Mouse (Mus musculus) intestine, embryonic 14.5 days (tissue): Measurements from ENCODE around the gene Frrs1l. TPM values are rescaled to one million over a fixed set of nuclear protein-coding genes. Genes with fewer than 3 reads are reported as not detected.

Source experiments
- polyA plus RNA-seq: library from polyadenylated mRNA; unstranded; fragments of >200 nt; fragmentation: Nextera tagmentation; extraction: Ambion mirVana; gene quantifications from 2 replicates; pipeline ENCODE4 v1.2.1, GENCODE M21; 2014

The Frrs1l gene
- polyA plus RNA-seq, 1 experiment from 2014 or later, result 1.4 TPM

Other genes with a start within 250 kb of the Frrs1l start
- not detected in 2 replicates for gene Actl7b, start 248.9 kb downstream of the Frrs1l start, polyA plus RNA-seq
- not detected in 2 replicates for gene Actl7a, start 247.0 kb downstream of the Frrs1l start, polyA plus RNA-seq
- 64.8 and 68.1 TPM in 2 replicates for gene Elp1, start 188.1 kb downstream of the Frrs1l start, polyA plus RNA-seq
- 19.5 and 20.4 TPM in 2 replicates for gene Fam206a, start 188.0 kb downstream of the Frrs1l start, polyA plus RNA-seq
- gene Ctnnal1, start 125.2 kb downstream of the Frrs1l start, polyA plus RNA-seq, result 29.7 and 30.4 TPM in 2 replicates
- 11.1 and 11.4 TPM in 2 replicates for gene Tmem245, start 43.0 kb downstream of the Frrs1l start, polyA plus RNA-seq
- 12.1 and 19.6 TPM in 2 replicates for gene Epb41l4b, start 153.0 kb upstream of the Frrs1l start, polyA plus RNA-seq